Mouse (Mus musculus): ENCODE measurements around the gene Zfp408.

Zfp408 gene

GRCm38 (mm10) chr2:91649553-91650359 lies at the start of gene Zfp408, which contains the start of gene Arhgap1:
Gene Zfp408, minus strand, starts transcription at chr2:91649791.
Gene Arhgap1, plus strand, starts transcription at chr2:91649860.
- DNase-seq (ENCODE audit: low read depth, low spot score), result peak; percentile 98

- DNase-seq (ENCODE audit: low read depth, low spot score), result no peak
Measured at GRCm38 (mm10) chr2:91699225-91699624, 49.6 kb upstream of the Zfp408 start.

- no peak for DNase-seq (ENCODE audit: low read depth, low spot score)
Measured at GRCm38 (mm10) chr2:91696225-91696590, 46.6 kb upstream of the Zfp408 start.

- no peak for DNase-seq (ENCODE audit: low read depth, low spot score)
Measured at GRCm38 (mm10) chr2:91695436-91696224, 46.0 kb upstream of the Zfp408 start.

- DNase-seq (ENCODE audit: low read depth, low spot score), result no peak
Measured at GRCm38 (mm10) chr2:91689452-91689851, 39.9 kb upstream of the Zfp408 start.

GRCm38 (mm10) chr2:91683919-91684318 lies 34.3 kb upstream of the Zfp408 start:
- no peak for DNase-seq (ENCODE audit: low read depth, low spot score)

- DNase-seq (ENCODE audit: low read depth, low spot score), result peak; percentile 53
Measured at GRCm38 (mm10) chr2:91682850-91683249, 33.3 kb upstream of the Zfp408 start.

GRCm38 (mm10) chr2:91676961-91677360 lies 27.4 kb upstream of the Zfp408 start:
- no peak for DNase-seq (ENCODE audit: low read depth, low spot score)

- DNase-seq (ENCODE audit: low read depth, low spot score), result no peak
Measured at GRCm38 (mm10) chr2:91676420-91676819, 26.8 kb upstream of the Zfp408 start.

GRCm38 (mm10) chr2:91674895-91675294 lies 25.3 kb upstream of the Zfp408 start:
- DNase-seq (ENCODE audit: low read depth, low spot score), result no peak

- DNase-seq (ENCODE audit: low read depth, low spot score), result no peak
Measured at GRCm38 (mm10) chr2:91673587-91673986, 24.0 kb upstream of the Zfp408 start.

- DNase-seq (ENCODE audit: low read depth, low spot score), result no peak
Measured at GRCm38 (mm10) chr2:91670038-91670437, 20.4 kb upstream of the Zfp408 start.

GRCm38 (mm10) chr2:91669326-91669725 lies 19.7 kb upstream of the Zfp408 start:
- no peak for DNase-seq (ENCODE audit: low read depth, low spot score)

- DNase-seq (ENCODE audit: low read depth, low spot score), result no peak
Measured at GRCm38 (mm10) chr2:91667747-91668146, 18.2 kb upstream of the Zfp408 start.

- DNase-seq (ENCODE audit: low read depth, low spot score), result no peak
Measured at GRCm38 (mm10) chr2:91666386-91666910, 16.9 kb upstream of the Zfp408 start.

- no peak for DNase-seq (ENCODE audit: low read depth, low spot score)
Measured at GRCm38 (mm10) chr2:91664780-91665179, 15.2 kb upstream of the Zfp408 start.

- no peak for DNase-seq (ENCODE audit: low read depth, low spot score)
Measured at GRCm38 (mm10) chr2:91660981-91661380, 11.4 kb upstream of the Zfp408 start.

- no peak for DNase-seq (ENCODE audit: low read depth, low spot score)
Measured at GRCm38 (mm10) chr2:91659657-91660056, 10.1 kb upstream of the Zfp408 start.

GRCm38 (mm10) chr2:91656774-91657173 lies 7.2 kb upstream of the Zfp408 start:
- DNase-seq (ENCODE audit: low read depth, low spot score), result no peak

GRCm38 (mm10) chr2:91655827-91656226 lies 6.2 kb upstream of the Zfp408 start:
- no peak for DNase-seq (ENCODE audit: low read depth, low spot score)

GRCm38 (mm10) chr2:91655388-91655787 lies 5.8 kb upstream of the Zfp408 start:
- no peak for DNase-seq (ENCODE audit: low read depth, low spot score)

GRCm38 (mm10) chr2:91652863-91653262 lies 3.3 kb upstream of the Zfp408 start:
- no peak for DNase-seq (ENCODE audit: low read depth, low spot score)
